Mouse (Mus musculus): ENCODE results near the gene Ddx4. TPM values are rescaled to one million over a fixed set of nuclear protein-coding genes. Genes with fewer than 3 reads are reported as not detected.

Ddx4 gene
- total RNA-seq (2012; rRNA removed), result 3.3 and 4.8 TPM in 2 replicates

DNA sequence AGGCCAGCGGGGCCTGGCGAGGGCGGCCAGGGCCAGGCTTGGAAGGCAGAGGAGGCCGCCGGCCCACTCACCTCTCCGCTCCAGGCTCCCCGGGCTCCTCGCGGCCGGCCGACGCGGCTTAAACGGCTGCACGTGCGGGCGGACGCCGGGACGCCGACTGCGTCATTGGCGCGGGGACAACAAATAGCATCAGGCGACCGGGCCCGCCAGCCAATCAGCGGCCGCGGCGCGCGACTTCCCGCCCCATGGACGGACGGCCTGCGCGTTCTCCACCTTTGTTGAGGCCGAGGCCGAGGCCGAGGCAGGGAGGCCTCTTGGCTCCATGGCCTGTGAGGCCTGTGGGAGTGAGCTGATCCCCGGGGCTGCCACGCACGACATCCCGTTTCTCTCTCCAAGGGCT lies at the start of gene Ddx4:
Gene Ddx4 (minus strand): TSS at position 271 of the 400 bp plus-strand sequence.
- in situ Hi-C loops (cut with MboI; ENCODE audit: low sequenced_read_pairs in 2 of 2, unreplicated experiment in 2 of 2), result no loop called here
- H3K36me3 ChIP-seq (ENCODE audit: control insufficient read depth, insufficient read depth, low read length, poor library complexity, severe bottlenecking), result no peaks in the 10 kb centered on the region
- H3K4me1 ChIP-seq (ENCODE audit: control insufficient read depth in 2 of 2, insufficient read depth in 2 of 2, low read length in 2 of 2, poor library complexity in 1 of 2), result no peaks in the 10 kb centered on the region
- peak within 1 kb of the TSS; percentile 49 for H3K9ac ChIP-seq (ENCODE audit: insufficient read depth, low read depth, low read length, poor library complexity, severe bottlenecking)
- TF ChIP-seq MAFK (IDR thresholded peaks at IDR 0.05; ENCODE audit: insufficient read depth, low read depth, low read length), result no peak
- no peak for TF ChIP-seq ZNF384 (IDR thresholded peaks at IDR 0.05; ENCODE audit: low read depth, low read length)
- TF ChIP-seq CHD2 (IDR thresholded peaks at IDR 0.05; ENCODE audit: low read depth, low read length), result no peak
- no peak for TF ChIP-seq ZC3H11A (IDR thresholded peaks at IDR 0.05; ENCODE audit: borderline replicate concordance, low read depth, low read length)
- TF ChIP-seq HCFC1 (IDR thresholded peaks at IDR 0.05; ENCODE audit: borderline replicate concordance, insufficient read depth, low read length), result no peak
- peak within 1 kb of the TSS; percentile 14 to 61; a peak in 3 of 4 replicates for H3K4me3 ChIP-seq (ENCODE audit: insufficient read depth in 1 of 2, low read depth in 1 of 2, low read length in 2 of 2, poor library complexity in 1 of 2, severe bottlenecking in 1 of 2)
- H3K9me3 ChIP-seq (ENCODE audit: control insufficient read depth, insufficient read depth, low read depth, low read length), result no peaks in the 10 kb centered on the region
- no peak within 1 kb of the TSS for H3K27ac ChIP-seq (ENCODE audit: insufficient read depth, low read depth, low read length, poor library complexity, severe bottlenecking)
- DNase-seq (ENCODE audit: low read depth, low spot score), result peak; percentile 42

DNA sequence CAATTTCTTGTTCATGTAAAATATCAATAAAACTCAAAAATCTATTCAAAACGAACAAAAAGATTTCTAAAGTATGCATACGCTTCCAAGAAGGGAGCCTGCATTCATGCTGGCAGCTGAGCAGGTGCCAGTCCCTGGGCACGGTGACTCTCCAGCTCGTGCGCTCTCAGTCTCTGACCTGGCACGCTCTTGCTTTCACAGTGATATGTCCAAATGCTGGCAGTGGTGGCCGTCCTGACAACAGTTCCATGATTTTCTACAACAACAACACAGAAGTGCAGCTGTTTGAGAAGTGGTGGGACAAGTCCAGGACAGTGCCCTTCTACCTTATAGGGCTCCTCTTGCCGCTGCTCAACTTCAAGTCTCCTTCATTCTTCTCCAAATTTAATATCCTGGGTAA lies 49.0 kb upstream of the Ddx4 start:
- H3K4me1 ChIP-seq (ENCODE audit: control insufficient read depth in 2 of 2, insufficient read depth in 2 of 2, low read length in 2 of 2, poor library complexity in 1 of 2), result no peaks in the 10 kb centered on the region
- no peaks in the 10 kb centered on the region for H3K36me3 ChIP-seq (ENCODE audit: control insufficient read depth, insufficient read depth, low read length, poor library complexity, severe bottlenecking)
- no peak overlapping the region for H3K9ac ChIP-seq (ENCODE audit: insufficient read depth, low read depth, low read length, poor library complexity, severe bottlenecking)
- no peaks in the 10 kb centered on the region for H3K9me3 ChIP-seq (ENCODE audit: control insufficient read depth, insufficient read depth, low read depth, low read length)
- in situ Hi-C loops (cut with MboI; ENCODE audit: low sequenced_read_pairs in 2 of 2, unreplicated experiment in 2 of 2), result no loop called here
- H3K4me3 ChIP-seq (ENCODE audit: insufficient read depth in 1 of 2, low read depth in 1 of 2, low read length in 2 of 2, poor library complexity in 1 of 2, severe bottlenecking in 1 of 2), result no peak overlapping the region
- no peak for DNase-seq (ENCODE audit: low read depth, low spot score)
- TF ChIP-seq MAFK (IDR thresholded peaks at IDR 0.05; ENCODE audit: insufficient read depth, low read depth, low read length) (no peak), ZNF384 (IDR thresholded peaks at IDR 0.05; ENCODE audit: low read depth, low read length) (no peak), HCFC1 (IDR thresholded peaks at IDR 0.05; ENCODE audit: borderline replicate concordance, insufficient read depth, low read length) (no peak), ZC3H11A (IDR thresholded peaks at IDR 0.05; ENCODE audit: borderline replicate concordance, low read depth, low read length) (no peak), CHD2 (IDR thresholded peaks at IDR 0.05; ENCODE audit: low read depth, low read length) (no peak)
- no peak overlapping the region for H3K27ac ChIP-seq (ENCODE audit: insufficient read depth, low read depth, low read length, poor library complexity, severe bottlenecking)

DNA sequence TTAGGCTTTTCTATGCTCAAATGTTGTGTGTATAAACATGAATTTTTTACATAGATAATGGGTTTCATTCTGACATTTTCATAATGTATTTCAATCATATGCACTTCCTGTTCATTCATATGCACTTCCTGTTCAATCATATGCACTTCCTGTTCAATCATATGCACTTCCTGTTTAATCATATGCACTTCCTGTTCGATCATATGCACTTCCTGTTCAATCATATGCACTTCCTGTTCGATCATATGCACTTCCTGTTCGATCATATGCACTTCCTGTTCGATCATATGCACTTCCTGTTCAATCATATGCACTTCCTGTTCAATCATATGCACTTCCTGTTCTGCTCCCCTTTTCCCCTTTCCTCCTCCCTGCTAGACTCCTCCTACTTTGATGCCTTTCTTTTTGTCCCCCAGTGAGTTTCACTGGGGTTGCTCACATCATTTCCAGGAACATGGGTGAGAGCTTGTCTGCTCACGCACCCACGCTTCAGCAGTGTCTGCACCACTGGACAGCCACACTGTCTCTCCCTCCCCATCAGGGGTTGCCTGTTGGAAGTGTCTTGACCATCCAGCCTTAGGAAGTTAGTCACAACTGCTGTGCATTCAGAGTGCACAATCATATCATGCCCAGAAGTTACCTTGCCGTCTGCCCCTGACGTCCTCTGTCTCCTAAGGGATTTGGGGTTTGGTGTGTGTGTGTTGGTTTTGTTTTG lies 43.4 kb upstream of the Ddx4 start:
- H3K9me3 ChIP-seq (ENCODE audit: control insufficient read depth, insufficient read depth, low read depth, low read length), result no peaks in the 10 kb centered on the region
- peaks cover 4% of the 10 kb centered on the region; the same call in 1 of the 2 replicates for H3K36me3 ChIP-seq (ENCODE audit: control insufficient read depth, insufficient read depth, low read length, poor library complexity, severe bottlenecking)
- no peaks in the 10 kb centered on the region for H3K4me1 ChIP-seq (ENCODE audit: control insufficient read depth in 2 of 2, insufficient read depth in 2 of 2, low read length in 2 of 2, poor library complexity in 1 of 2)
- TF ChIP-seq ZC3H11A (IDR thresholded peaks at IDR 0.05; ENCODE audit: borderline replicate concordance, low read depth, low read length), result no peak
- in situ Hi-C loops (cut with MboI; ENCODE audit: low sequenced_read_pairs in 2 of 2, unreplicated experiment in 2 of 2), result no loop called here
- no peak overlapping the region for H3K27ac ChIP-seq (ENCODE audit: insufficient read depth, low read depth, low read length, poor library complexity, severe bottlenecking)
- H3K9ac ChIP-seq (ENCODE audit: insufficient read depth, low read depth, low read length, poor library complexity, severe bottlenecking), result no peak overlapping the region
- no peak overlapping the region for H3K4me3 ChIP-seq (ENCODE audit: insufficient read depth in 1 of 2, low read depth in 1 of 2, low read length in 2 of 2, poor library complexity in 1 of 2, severe bottlenecking in 1 of 2)
- no peak for DNase-seq (ENCODE audit: low read depth, low spot score)

- no peak for TF ChIP-seq ZNF384 (IDR thresholded peaks at IDR 0.05; ENCODE audit: low read depth, low read length)
- TF ChIP-seq HCFC1 (IDR thresholded peaks at IDR 0.05; ENCODE audit: borderline replicate concordance, insufficient read depth, low read length), result no peak
- no peak for TF ChIP-seq ZC3H11A (IDR thresholded peaks at IDR 0.05; ENCODE audit: borderline replicate concordance, low read depth, low read length)
- TF ChIP-seq CHD2 (IDR thresholded peaks at IDR 0.05; ENCODE audit: low read depth, low read length), result no peak
- TF ChIP-seq MAFK (IDR thresholded peaks at IDR 0.05; ENCODE audit: insufficient read depth, low read depth, low read length), result no peak
- in situ Hi-C loops (cut with MboI; ENCODE audit: low sequenced_read_pairs in 2 of 2, unreplicated experiment in 2 of 2), result no loop called here
- Histone ChIP-seq H3K9ac (ENCODE audit: insufficient read depth, low read depth, low read length, poor library complexity, severe bottlenecking) (no peak overlapping the region), H3K4me1 (ENCODE audit: control insufficient read depth in 2 of 2, insufficient read depth in 2 of 2, low read length in 2 of 2, poor library complexity in 1 of 2) (no peaks in the 10 kb centered on the region), H3K4me3 (ENCODE audit: insufficient read depth in 1 of 2, low read depth in 1 of 2, low read length in 2 of 2, poor library complexity in 1 of 2, severe bottlenecking in 1 of 2) (no peak overlapping the region), H3K36me3 (ENCODE audit: control insufficient read depth, insufficient read depth, low read length, poor library complexity, severe bottlenecking) (peaks cover 4% of the 10 kb centered on the region; the same call in 1 of the 2 replicates), H3K27ac (ENCODE audit: insufficient read depth, low read depth, low read length, poor library complexity, severe bottlenecking) (no peak overlapping the region), H3K9me3 (ENCODE audit: control insufficient read depth, insufficient read depth, low read depth, low read length) (no peaks in the 10 kb centered on the region)
- DNase-seq (ENCODE audit: low read depth, low spot score), result no peak
Measured at GRCm38 (mm10) chr13:112692870-112693553, 40.7 kb upstream of the Ddx4 start.

All from ES-E14 (cell line).